Mouse (Mus musculus): ENCODE measurements at regions not wholly inside any gene's neighbourhood (a gene's known extent, or its start where the extent isn't known, plus 50 kb on each side); places are given as distances from the start of the nearest gene placed in this dataset.
"Not testable (repeated sequence)": the region's sequence is repeated elsewhere in the genome, so short reads cannot be mapped to it uniquely, and the experiment has no call there.

GRCm38 (mm10) chr9:94155581-94155980, 382.3 kb downstream of the 1190002N15Rik start:
- Histone ChIP-seq H3K9ac (replicated peaks) (no peak overlapping the region), H3K9me3 (no peaks in the 10 kb centered on the region)
- 72% methylated on average over 2 of the region's 2 CpGs for WGBS

GRCm38 (mm10) chr9:94148474-94148873, 389.4 kb downstream of the 1190002N15Rik start:
- Histone ChIP-seq H3K9ac (replicated peaks) (no peak overlapping the region), H3K9me3 (no peaks in the 10 kb centered on the region), H3K4me3 (replicated peaks) (no peak overlapping the region), H3K4me1 (replicated peaks) (no peaks in the 10 kb centered on the region), H3K27ac (no peak overlapping the region), H3K36me3 (no peaks in the 10 kb centered on the region), H3K4me2 (replicated peaks) (no peak overlapping the region), H3K27me3 (no peaks in the 10 kb centered on the region)
- no peak for ATAC-seq
- 96% methylated on average over 1 of the region's 1 CpGs for WGBS

More at GRCm38 (mm10) chr9:94155581-94155980, 382.3 kb downstream of the 1190002N15Rik start:
- Histone ChIP-seq H3K4me3 (replicated peaks) (no peak overlapping the region), H3K4me2 (replicated peaks) (no peak overlapping the region), H3K27ac (no peak overlapping the region), H3K27me3 (no peaks in the 10 kb centered on the region), H3K4me1 (replicated peaks) (no peaks in the 10 kb centered on the region), H3K36me3 (no peaks in the 10 kb centered on the region)
- no peak for ATAC-seq

GRCm38 (mm10) chr9:94146787-94147186, 391.1 kb downstream of the 1190002N15Rik start:
- H3K27ac ChIP-seq = no peak overlapping the region
- no peaks in the 10 kb centered on the region for H3K4me1 ChIP-seq (replicated peaks)
- no peaks in the 10 kb centered on the region for H3K36me3 ChIP-seq
- no peak overlapping the region for H3K4me3 ChIP-seq (replicated peaks)
- no peak for ATAC-seq
- 95% methylated on average over 3 of the region's 3 CpGs for WGBS
- no peaks in the 10 kb centered on the region for H3K27me3 ChIP-seq
- no peak overlapping the region for H3K4me2 ChIP-seq (replicated peaks)
- no peaks in the 10 kb centered on the region for H3K9me3 ChIP-seq
- no peak overlapping the region for H3K9ac ChIP-seq (replicated peaks)

GRCm38 (mm10) chr9:94136444-94136843, 401.4 kb downstream of the 1190002N15Rik start:
- no peaks in the 10 kb centered on the region for H3K4me1 ChIP-seq (replicated peaks)
- 91% methylated on average over 1 of the region's 1 CpGs for WGBS
- no peak overlapping the region for H3K4me2 ChIP-seq (replicated peaks)
- no peaks in the 10 kb centered on the region for H3K27me3 ChIP-seq
- H3K9me3 ChIP-seq = no peaks in the 10 kb centered on the region
- no peak overlapping the region for H3K9ac ChIP-seq (replicated peaks)
- no peaks in the 10 kb centered on the region for H3K36me3 ChIP-seq
- no peak overlapping the region for H3K4me3 ChIP-seq (replicated peaks)
- H3K27ac ChIP-seq = no peak overlapping the region
- no peak for ATAC-seq

- H3K4me3 ChIP-seq (replicated peaks) = no peak overlapping the region
- no peaks in the 10 kb centered on the region for H3K36me3 ChIP-seq
- H3K4me2 ChIP-seq (replicated peaks) = no peak overlapping the region
- WGBS = 92% methylated on average over 2 of the region's 2 CpGs
- H3K27ac ChIP-seq = no peak overlapping the region
- H3K9ac ChIP-seq (replicated peaks) = no peak overlapping the region
- no peak for ATAC-seq
- no peaks in the 10 kb centered on the region for H3K9me3 ChIP-seq
- no peaks in the 10 kb centered on the region for H3K4me1 ChIP-seq (replicated peaks)
- H3K27me3 ChIP-seq = no peaks in the 10 kb centered on the region
Observed at GRCm38 (mm10) chr9:94133682-94134081, 404.2 kb downstream of the 1190002N15Rik start.

GRCm38 (mm10) chr9:94131367-94131766, 406.5 kb downstream of the 1190002N15Rik start:
- WGBS = 86% methylated on average over 1 of the region's 1 CpGs
- Histone ChIP-seq H3K4me3 (replicated peaks) (no peak overlapping the region), H3K4me1 (replicated peaks) (no peaks in the 10 kb centered on the region), H3K9ac (replicated peaks) (no peak overlapping the region), H3K9me3 (no peaks in the 10 kb centered on the region), H3K27me3 (no peaks in the 10 kb centered on the region), H3K4me2 (replicated peaks) (no peak overlapping the region), H3K27ac (no peak overlapping the region), H3K36me3 (no peaks in the 10 kb centered on the region)
- ATAC-seq = no peak

GRCm38 (mm10) chr9:94116961-94117360, 420.9 kb downstream of the 1190002N15Rik start:
- H3K4me2 ChIP-seq (replicated peaks) = no peak overlapping the region
- ATAC-seq = no peak
- 93% methylated on average over 5 of the region's 5 CpGs for WGBS
- no peaks in the 10 kb centered on the region for H3K9me3 ChIP-seq
- no peaks in the 10 kb centered on the region for H3K4me1 ChIP-seq (replicated peaks)
- no peak overlapping the region for H3K9ac ChIP-seq (replicated peaks)
- H3K4me3 ChIP-seq (replicated peaks) = no peak overlapping the region
- no peaks in the 10 kb centered on the region for H3K36me3 ChIP-seq
- H3K27ac ChIP-seq = no peak overlapping the region
- no peaks in the 10 kb centered on the region for H3K27me3 ChIP-seq

- not testable (repeated sequence) for H3K27ac ChIP-seq; H3K9ac ChIP-seq (replicated peaks); H3K4me1 ChIP-seq (replicated peaks); H3K36me3 ChIP-seq; H3K4me3 ChIP-seq (replicated peaks); ATAC-seq; H3K9me3 ChIP-seq; H3K4me2 ChIP-seq (replicated peaks); H3K27me3 ChIP-seq
- WGBS = 75% methylated on average over 1 of the region's 1 CpGs
Observed at GRCm38 (mm10) chr9:94107701-94108100, 430.2 kb downstream of the 1190002N15Rik start.

GRCm38 (mm10) chr9:94104669-94105068, 433.2 kb downstream of the 1190002N15Rik start:
- Histone ChIP-seq H3K9me3 (no peaks in the 10 kb centered on the region), H3K4me2 (replicated peaks) (no peak overlapping the region), H3K36me3 (no peaks in the 10 kb centered on the region), H3K27ac (no peak overlapping the region), H3K4me1 (replicated peaks) (no peaks in the 10 kb centered on the region), H3K27me3 (no peaks in the 10 kb centered on the region), H3K9ac (replicated peaks) (no peak overlapping the region), H3K4me3 (replicated peaks) (no peak overlapping the region)
- ATAC-seq = no peak
- 90% methylated on average over 4 of the region's 4 CpGs for WGBS

GRCm38 (mm10) chr9:94101958-94102357, 435.9 kb downstream of the 1190002N15Rik start:
- no peak overlapping the region for H3K4me3 ChIP-seq (replicated peaks)
- no peaks in the 10 kb centered on the region for H3K27me3 ChIP-seq
- no peak for ATAC-seq
- H3K4me2 ChIP-seq (replicated peaks) = no peak overlapping the region
- no peak overlapping the region for H3K27ac ChIP-seq
- WGBS = 68% methylated on average over 3 of the region's 3 CpGs
- no peaks in the 10 kb centered on the region for H3K9me3 ChIP-seq
- no peaks in the 10 kb centered on the region for H3K4me1 ChIP-seq (replicated peaks)
- H3K36me3 ChIP-seq = no peaks in the 10 kb centered on the region
- H3K9ac ChIP-seq (replicated peaks) = no peak overlapping the region

- ATAC-seq = no peak
- H3K4me1 ChIP-seq (replicated peaks) = no peaks in the 10 kb centered on the region
- H3K4me3 ChIP-seq (replicated peaks) = no peak overlapping the region
- no peak overlapping the region for H3K27ac ChIP-seq
- H3K36me3 ChIP-seq = no peaks in the 10 kb centered on the region
- WGBS = 13% methylated on average over 2 of the region's 2 CpGs
- no peak overlapping the region for H3K9ac ChIP-seq (replicated peaks)
- no peaks in the 10 kb centered on the region for H3K27me3 ChIP-seq
- no peaks in the 10 kb centered on the region for H3K9me3 ChIP-seq
- no peak overlapping the region for H3K4me2 ChIP-seq (replicated peaks)
Observed at GRCm38 (mm10) chr9:94094800-94095199, 443.1 kb downstream of the 1190002N15Rik start.

- no peaks in the 10 kb centered on the region for H3K27me3 ChIP-seq
- H3K27ac ChIP-seq = no peak overlapping the region
- no peaks in the 10 kb centered on the region for H3K36me3 ChIP-seq
- H3K4me1 ChIP-seq (replicated peaks) = no peaks in the 10 kb centered on the region
- H3K9ac ChIP-seq (replicated peaks) = no peak overlapping the region
- H3K4me2 ChIP-seq (replicated peaks) = no peak overlapping the region
- peak; percentile 56; the same call in 1 of the 2 replicates for ATAC-seq
- no peak overlapping the region for H3K4me3 ChIP-seq (replicated peaks)
- 32% methylated on average over 7 of the region's 7 CpGs for WGBS
- no peaks in the 10 kb centered on the region for H3K9me3 ChIP-seq
Observed at GRCm38 (mm10) chr9:94091658-94092225, 446.1 kb downstream of the 1190002N15Rik start.

GRCm38 (mm10) chr9:94089759-94090158, 448.1 kb downstream of the 1190002N15Rik start:
- no peak overlapping the region for H3K4me3 ChIP-seq (replicated peaks)
- H3K27me3 ChIP-seq = no peaks in the 10 kb centered on the region
- H3K36me3 ChIP-seq = no peaks in the 10 kb centered on the region
- H3K27ac ChIP-seq = no peak overlapping the region
- H3K9me3 ChIP-seq = no peaks in the 10 kb centered on the region
- H3K9ac ChIP-seq (replicated peaks) = no peak overlapping the region
- no peak overlapping the region for H3K4me2 ChIP-seq (replicated peaks)
- 93% methylated on average over 1 of the region's 1 CpGs for WGBS
- ATAC-seq = no peak
- H3K4me1 ChIP-seq (replicated peaks) = no peaks in the 10 kb centered on the region
